Mouse (Mus musculus) C2C12 (cell line): ENCODE results near the gene Fbxo9.

Experiments
- CEBPB ChIP-seq: IDR thresholded peaks from one replicate; pipeline ENCODE4 v1.6.1; 2011; ENCODE audit warnings: low read depth, mild to moderate bottlenecking, control low read depth, moderate library complexity
- CTCF ChIP-seq: IDR thresholded peaks from one replicate; pipeline ENCODE4 v1.5.1; 2011; ENCODE audit not compliant: control insufficient read depth, insufficient read depth, insufficient read length
- FOSL1 ChIP-seq: IDR thresholded peaks from one replicate; pipeline ENCODE4 v1.8.0; 2011; ENCODE audit warnings: mild to moderate bottlenecking, low read length; ENCODE audit not compliant: poor library complexity, insufficient read depth, severe bottlenecking
- MAX ChIP-seq: IDR thresholded peaks from one replicate; pipeline ENCODE4 v1.6.1; 2011; ENCODE audit warnings: mild to moderate bottlenecking, control low read depth
- MYOD1 ChIP-seq: IDR thresholded peaks from one replicate; pipeline ENCODE4 v1.6.1; 2011; ENCODE audit warnings: low read depth; ENCODE audit not compliant: control insufficient read depth, insufficient read length
- USF1 ChIP-seq: IDR thresholded peaks from one replicate; pipeline ENCODE4 v1.6.1; 2011; ENCODE audit warnings: low read depth, mild to moderate bottlenecking, control low read depth, moderate library complexity

GRCm38 (mm10) chr9:78104973-78105372 is 3.9 kb downstream of the Fbxo9 start:
- no peak for TF ChIP-seq CTCF
- no peak for TF ChIP-seq CEBPB
- no peak for TF ChIP-seq MYOD1
- TF ChIP-seq MAX: no peak
- TF ChIP-seq USF1: no peak
- TF ChIP-seq FOSL1: no peak
